ENCODE assay signal across 8 mouse cellular contexts in the genomic region with DNA sequence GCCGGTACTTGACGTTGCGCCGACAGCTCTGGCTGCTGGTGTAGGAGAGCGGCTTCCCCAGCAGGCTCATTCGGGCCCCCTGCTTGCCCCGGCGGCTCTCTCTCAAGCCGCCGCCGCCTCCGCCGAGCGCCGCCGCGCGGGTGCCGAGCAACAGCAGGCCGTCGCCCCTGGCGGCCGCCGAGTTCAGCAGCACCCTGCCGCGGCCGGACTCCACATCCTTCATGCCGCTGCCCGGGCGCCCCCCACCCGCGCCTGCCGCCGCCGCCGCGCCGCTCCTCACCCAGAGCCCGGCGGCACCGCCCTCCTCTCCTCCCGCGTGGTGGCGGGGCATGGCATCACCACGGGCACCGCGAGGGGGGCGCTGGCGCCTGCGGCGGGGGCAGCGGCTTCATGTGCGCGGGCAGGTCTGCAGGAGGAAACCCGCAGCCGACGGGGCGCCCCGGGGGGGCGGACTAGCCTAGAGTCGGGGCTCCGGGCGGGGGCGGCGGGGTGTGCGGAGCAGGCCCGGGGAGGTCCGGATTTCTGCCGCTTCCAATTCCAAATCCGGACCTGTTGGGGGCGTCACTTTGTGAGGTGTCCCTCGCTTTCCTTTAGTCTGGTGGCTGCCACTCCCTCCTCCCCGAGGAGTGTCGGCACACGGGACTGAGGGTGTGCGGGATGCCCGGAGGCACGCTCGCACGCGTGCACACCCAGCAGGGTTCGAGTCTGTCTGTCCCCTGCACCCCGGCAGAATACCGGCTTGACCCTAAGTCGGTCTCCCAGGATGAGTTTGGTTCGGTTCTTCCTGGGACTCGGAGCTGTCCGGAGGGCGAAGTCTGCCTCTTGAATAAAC. TPM values are rescaled to one million over a fixed set of nuclear protein-coding genes. Genes with fewer than 3 reads are reported as not detected.
DNase-seq lines count a peak whose midpoint lies in the region; ATAC-seq and TF ChIP-seq lines count a peak whose summit lies in the region.

A gene (minus strand): TSS at position 692 of the 832 bp plus-strand sequence.

- ATAC-seq in neural tube, embryonic 11.5 days (ENCODE audit: insufficient read depth, low FRiP score, low TSS enrichment), result peak; percentile 82
- peak; percentile 59 for ATAC-seq in heart, embryonic 16.5 days (replicated peaks; ENCODE audit: extremely low read depth, insufficient read depth, low FRiP score)

- H3K27ac ChIP-seq in neural tube, embryonic 11.5 days (ENCODE audit: low read depth, low read length), result no peak within 1 kb of the TSS
- peak within 1 kb of the TSS; percentile 84 for H3K27ac ChIP-seq in forebrain, embryonic 10.5 days
- peak within 1 kb of the TSS; percentile 89 for H3K27ac ChIP-seq in heart, embryonic 16.5 days (ENCODE audit: low read length)
- peak within 1 kb of the TSS; percentile 78 for H3K27ac ChIP-seq in layer of hippocampus, adult 2 months

- WGBS in neural tube, embryonic 11.5 days, result 0% methylated on average over 32 of the region's 89 CpGs
- WGBS in forebrain, embryonic 10.5 days, result under 1% methylated on average over 81 of the region's 89 CpGs
- under 1% methylated on average over 74 of the region's 89 CpGs for WGBS in heart, embryonic 16.5 days
- WGBS in lung, adult 2 months, result 1% methylated on average over 84 of the region's 89 CpGs

- H3K4me1 ChIP-seq in neural tube, embryonic 11.5 days (ENCODE audit: control insufficient read depth, insufficient read depth, low read length), result 0 out of 2 replicates have a peak, but pooled peaks cover 3% of the 10 kb centered on the region
- peaks cover 26% of the 10 kb centered on the region for H3K4me1 ChIP-seq in forebrain, embryonic 10.5 days
- H3K4me1 ChIP-seq in heart, embryonic 16.5 days (ENCODE audit: control insufficient read depth, insufficient read depth, low read length), result peaks cover 19% of the 10 kb centered on the region
- peaks cover 9% of the 10 kb centered on the region for H3K4me1 ChIP-seq in lung, adult 2 months (ENCODE audit: control insufficient read depth, insufficient read depth, low read length)

- H3K9me3 ChIP-seq in neural tube, embryonic 11.5 days (ENCODE audit: control insufficient read depth, low read length), result no peaks in the 10 kb centered on the region
- no peaks in the 10 kb centered on the region for H3K9me3 ChIP-seq in forebrain, embryonic 10.5 days
- no peaks in the 10 kb centered on the region for H3K9me3 ChIP-seq in heart, embryonic 16.5 days (replicated peaks; ENCODE audit: control insufficient read depth, low read length)

- TF ChIP-seq POLR2A in lung, adult 2 months (IDR thresholded peaks at IDR 0.05; ENCODE audit: borderline replicate concordance, extremely low read depth, low read depth, low read length), result no peak

- no peaks in the 10 kb centered on the region for H3K36me3 ChIP-seq in neural tube, embryonic 11.5 days (ENCODE audit: control insufficient read depth, insufficient read depth, low read length)
- H3K36me3 ChIP-seq in forebrain, embryonic 10.5 days (replicated peaks), result no peaks in the 10 kb centered on the region
- no peaks in the 10 kb centered on the region for H3K36me3 ChIP-seq in heart, embryonic 16.5 days (ENCODE audit: control insufficient read depth, insufficient read depth)

- peak within 1 kb of the TSS; percentile 62 for H3K4me3 ChIP-seq in neural tube, embryonic 11.5 days (ENCODE audit: low read depth, low read length)
- peak within 1 kb of the TSS; percentile 76 for H3K4me3 ChIP-seq in forebrain, embryonic 10.5 days
- peak within 1 kb of the TSS; percentile 82 for H3K4me3 ChIP-seq in heart, embryonic 16.5 days (ENCODE audit: low read length)
- H3K4me3 ChIP-seq in layer of hippocampus, adult 2 months, result peak within 1 kb of the TSS; percentile 79
- H3K4me3 ChIP-seq in lung, adult 2 months (replicated peaks; ENCODE audit: extremely low read depth, low read depth, low read length), result peak within 1 kb of the TSS; percentile 60

- 0 out of 2 replicates have a peak, but pooled peaks cover 2% of the 10 kb centered on the region for H3K27me3 ChIP-seq in neural tube, embryonic 11.5 days (ENCODE audit: control insufficient read depth, insufficient read depth, low read length)
- peaks cover 50% of the 10 kb centered on the region for H3K27me3 ChIP-seq in forebrain, embryonic 10.5 days (ENCODE audit: poor library complexity, severe bottlenecking)
- no peaks in the 10 kb centered on the region for H3K27me3 ChIP-seq in heart, embryonic 16.5 days (ENCODE audit: control insufficient read depth, insufficient read depth, low read length)

- H3K9ac ChIP-seq in neural tube, embryonic 11.5 days (ENCODE audit: low read length), result peak within 1 kb of the TSS; percentile 52
- peak within 1 kb of the TSS; percentile 84 for H3K9ac ChIP-seq in heart, embryonic 16.5 days (ENCODE audit: low read length)

- peak; percentile 55 for TF ChIP-seq CTCF in layer of hippocampus, adult 2 months (conservative IDR thresholded peaks at IDR 0.05)
- TF ChIP-seq CTCF in lung, adult 2 months (IDR thresholded peaks at IDR 0.05; ENCODE audit: insufficient read depth, low read length), result no peak

- DNase-seq in neural tube, embryonic 11.5 days (ENCODE audit: low spot score), result peak; percentile 81
- DNase-seq in neural tube, embryonic 10.5 days (ENCODE audit: extremely low spot score, low spot score), result no peak
- DNase-seq in forebrain, embryonic 10.5 days (ENCODE audit: extremely low spot score, low spot score), result peak; percentile 53
- peak; percentile 32 to 54 for DNase-seq in layer of hippocampus, adult 2 months (ENCODE audit: low spot score in 2 of 2)
- peak; percentile 4 for DNase-seq in lung, adult 2 months
- peak; percentile 18 for DNase-seq in ovary, postnatal 10 days (ENCODE audit: low spot score)
- peak; percentile 67 to 68 for DNase-seq in thymus, postnatal 10 days (ENCODE audit: low spot score in 2 of 2)

- peak within 1 kb of the TSS; percentile 92 for H3K4me2 ChIP-seq in neural tube, embryonic 11.5 days (ENCODE audit: low read depth)
- peak within 1 kb of the TSS; percentile 87 for H3K4me2 ChIP-seq in heart, embryonic 16.5 days (ENCODE audit: low read depth, low read length)

RNA-seq across cellular contexts. Expression of the gene that starts here (rescaled TPM):
- 0.93 and 1.0 TPM in 2 replicates for polyA plus RNA-seq in neural tube, embryonic 11.5 days (2014; fragmentation: Nextera tagmentation; extraction: Ambion mirVana)
- 0.47 and 0.73 TPM in 2 replicates for polyA plus RNA-seq in forebrain, embryonic 10.5 days (2016; fragmentation: Nextera tagmentation; extraction: Ambion mirVana)
- polyA plus RNA-seq in heart, embryonic 16.5 days (2015; fragmentation: Nextera tagmentation; extraction: Ambion mirVana), result 2.6 and 2.7 TPM in 2 replicates
- 10 to 100 TPM; 48.3 to 57.9 TPM for total RNA-seq in layer of hippocampus, adult 2 months (2021)
- 1.8 and 2.5 TPM in 2 replicates for polyA plus RNA-seq in lung, adult 2 months (2012; rRNA removed)

Comparison
In these comparisons a context has a peak if more than half of its experiments do, and no peak if none do; other contexts are left out.
1. Peak in DNase-seq, H3K4me3 ChIP-seq and H3K27ac ChIP-seq in forebrain, embryonic 10.5 days; RNA of the gene not detected or under 1 TPM.